Mouse (Mus musculus): ENCODE results near the gene Lats1. TPM values are rescaled to one million over a fixed set of nuclear protein-coding genes. Genes with fewer than 3 reads are reported as not detected.
A peak's percentile ranks its signal among the peaks of the same experiment; 100 is the strongest.

Gene Lats1
- polyA plus RNA-seq (2016; fragmentation: Nextera tagmentation; extraction: Ambion mirVana), result 15.0 and 17.5 TPM in 2 replicates

DNA sequence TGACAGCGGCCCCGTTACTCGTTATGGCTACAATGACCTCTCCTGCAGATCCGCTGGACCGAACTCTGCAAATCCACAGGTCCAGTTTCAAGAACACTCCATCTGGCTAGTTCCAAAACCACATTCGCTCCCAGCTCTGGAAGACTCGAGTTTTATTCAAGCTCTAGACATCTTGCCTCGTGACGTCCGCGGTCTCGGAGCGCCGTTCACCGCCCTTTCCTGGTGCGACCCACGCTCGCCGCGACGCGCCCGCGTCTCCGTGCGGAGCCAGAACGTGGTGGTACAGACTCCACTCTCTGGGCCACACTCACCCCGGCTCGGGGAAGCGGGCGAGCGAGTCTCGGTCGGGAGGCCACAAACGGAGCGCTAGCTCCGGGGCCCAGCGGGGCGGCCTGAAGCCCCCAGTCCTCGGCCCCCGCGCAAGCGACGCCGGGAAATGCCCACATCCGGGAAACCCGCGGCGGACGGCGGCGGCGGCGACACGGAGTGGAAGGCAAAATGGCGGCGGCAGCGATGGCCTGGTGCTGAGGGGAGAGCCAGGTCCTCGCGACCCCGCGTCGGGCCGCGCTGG lies at the start of gene Lats1, which contains the start of gene Pcmt1:
Gene Lats1 (plus strand): TSS at position 484 of the 571 bp plus-strand sequence.
Gene Pcmt1 (minus strand): TSS at position 406 of the 571 bp plus-strand sequence.
- Histone ChIP-seq H3K9me3 (no peaks in the 10 kb centered on the region), H3K4me2 (peak within 1 kb of the TSS; percentile 77), H3K27ac (peak within 1 kb of the TSS; percentile 95), H3K9ac (peak within 1 kb of the TSS; percentile 100), H3K4me1 (peaks cover 34% of the 10 kb centered on the region), H3K27me3 (no peaks in the 10 kb centered on the region), H3K36me3 (replicated peaks) (peaks cover 33% of the 10 kb centered on the region), H3K4me3 (replicated peaks) (peak within 1 kb of the TSS; percentile 100)
- peak; percentile 91 for ATAC-seq (ENCODE audit: low FRiP score)
- under 1% methylated on average over 63 of the region's 65 CpGs for WGBS

DNA sequence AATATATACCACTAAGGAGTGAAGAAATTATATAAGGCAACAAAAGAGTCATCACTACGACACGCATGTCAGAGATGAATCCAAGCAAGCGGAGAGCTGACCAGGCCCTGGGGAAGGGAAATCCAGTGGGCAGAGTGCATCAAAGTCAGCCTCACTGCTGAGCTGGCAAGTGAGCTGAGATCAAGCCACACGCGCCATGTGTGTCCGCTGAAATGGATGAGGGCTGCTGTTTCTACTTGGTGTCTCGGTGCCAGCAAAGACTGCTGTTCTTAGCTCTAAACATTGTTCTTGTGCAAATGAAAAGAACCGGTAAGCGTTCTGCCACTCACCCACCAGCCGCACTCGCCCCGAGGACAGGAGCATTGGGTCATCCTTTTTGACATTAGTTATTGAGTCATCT lies 40.6 kb upstream of the Lats1 start:
- Histone ChIP-seq H3K4me1 (no peaks in the 10 kb centered on the region), H3K4me3 (replicated peaks) (no peak overlapping the region), H3K27me3 (no peaks in the 10 kb centered on the region), H3K9me3 (no peaks in the 10 kb centered on the region), H3K27ac (no peak overlapping the region), H3K9ac (no peak overlapping the region), H3K36me3 (replicated peaks) (peaks cover 59% of the 10 kb centered on the region), H3K4me2 (no peak overlapping the region)
- WGBS, result 95% methylated on average over 12 of the region's 12 CpGs
- no peak for ATAC-seq (ENCODE audit: low FRiP score)

- WGBS, result 88% methylated on average over 2 of the region's 2 CpGs
- H3K4me3 ChIP-seq (replicated peaks), result no peak overlapping the region
- no peak overlapping the region for H3K9ac ChIP-seq
- no peak overlapping the region for H3K27ac ChIP-seq
- H3K4me1 ChIP-seq, result no peaks in the 10 kb centered on the region
- H3K4me2 ChIP-seq, result no peak overlapping the region
- no peak for ATAC-seq (ENCODE audit: low FRiP score)
- H3K36me3 ChIP-seq (replicated peaks), result peaks cover 47% of the 10 kb centered on the region
- H3K9me3 ChIP-seq, result no peaks in the 10 kb centered on the region
- H3K27me3 ChIP-seq, result no peaks in the 10 kb centered on the region
Measured at GRCm38 (mm10) chr10:7645911-7646310, 35.1 kb upstream of the Lats1 start.

DNA sequence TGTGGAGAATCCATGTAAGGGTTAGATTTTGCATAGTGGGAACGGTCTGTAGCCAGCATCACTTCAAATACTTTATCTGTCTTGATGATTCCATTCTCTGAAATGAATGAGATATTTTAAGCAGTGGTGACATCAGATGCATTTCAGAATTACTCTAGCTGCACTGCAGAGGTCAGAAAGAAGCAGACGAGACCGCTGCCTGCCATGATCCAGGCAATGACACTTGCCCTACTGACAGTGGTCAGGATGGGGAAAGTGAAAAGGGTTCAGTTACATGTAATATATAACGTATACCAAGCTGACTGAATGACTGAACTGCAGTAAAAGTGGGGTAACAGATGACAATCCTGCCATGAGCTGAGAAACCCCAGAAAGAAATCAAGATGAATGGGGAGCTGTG lies 32.0 kb upstream of the Lats1 start:
- Histone ChIP-seq H3K4me1 (no peaks in the 10 kb centered on the region), H3K27me3 (no peaks in the 10 kb centered on the region), H3K4me3 (replicated peaks) (no peak overlapping the region), H3K9me3 (no peaks in the 10 kb centered on the region), H3K36me3 (replicated peaks) (peaks cover 30% of the 10 kb centered on the region), H3K27ac (no peak overlapping the region), H3K9ac (no peak overlapping the region), H3K4me2 (no peak overlapping the region)
- 95% methylated on average over 4 of the region's 4 CpGs for WGBS
- ATAC-seq (ENCODE audit: low FRiP score), result no peak

GRCm38 (mm10) chr10:7651057-7651456 lies 30.0 kb upstream of the Lats1 start:
- H3K9ac ChIP-seq, result no peak overlapping the region
- H3K9me3 ChIP-seq, result no peaks in the 10 kb centered on the region
- 93% methylated on average over 2 of the region's 2 CpGs for WGBS
- H3K27me3 ChIP-seq, result no peaks in the 10 kb centered on the region
- H3K4me1 ChIP-seq, result no peaks in the 10 kb centered on the region
- peaks cover 24% of the 10 kb centered on the region for H3K36me3 ChIP-seq (replicated peaks)
- ATAC-seq (ENCODE audit: low FRiP score), result no peak
- H3K4me2 ChIP-seq, result no peak overlapping the region
- H3K27ac ChIP-seq, result no peak overlapping the region
- no peak overlapping the region for H3K4me3 ChIP-seq (replicated peaks)

GRCm38 (mm10) chr10:7662471-7663141 lies 18.4 kb upstream of the Lats1 start:
- WGBS, result under 1% methylated on average over 44 of the region's 44 CpGs
- Histone ChIP-seq H3K4me3 (replicated peaks) (peak overlapping the region; percentile 86), H3K4me2 (peak overlapping the region; percentile 69), H3K27ac (peak overlapping the region; percentile 95), H3K36me3 (replicated peaks) (no peaks in the 10 kb centered on the region), H3K9me3 (no peaks in the 10 kb centered on the region), H3K9ac (peak overlapping the region; percentile 88), H3K4me1 (peaks cover 7% of the 10 kb centered on the region), H3K27me3 (no peaks in the 10 kb centered on the region)
- peak; percentile 83 for ATAC-seq (ENCODE audit: low FRiP score)

DNA sequence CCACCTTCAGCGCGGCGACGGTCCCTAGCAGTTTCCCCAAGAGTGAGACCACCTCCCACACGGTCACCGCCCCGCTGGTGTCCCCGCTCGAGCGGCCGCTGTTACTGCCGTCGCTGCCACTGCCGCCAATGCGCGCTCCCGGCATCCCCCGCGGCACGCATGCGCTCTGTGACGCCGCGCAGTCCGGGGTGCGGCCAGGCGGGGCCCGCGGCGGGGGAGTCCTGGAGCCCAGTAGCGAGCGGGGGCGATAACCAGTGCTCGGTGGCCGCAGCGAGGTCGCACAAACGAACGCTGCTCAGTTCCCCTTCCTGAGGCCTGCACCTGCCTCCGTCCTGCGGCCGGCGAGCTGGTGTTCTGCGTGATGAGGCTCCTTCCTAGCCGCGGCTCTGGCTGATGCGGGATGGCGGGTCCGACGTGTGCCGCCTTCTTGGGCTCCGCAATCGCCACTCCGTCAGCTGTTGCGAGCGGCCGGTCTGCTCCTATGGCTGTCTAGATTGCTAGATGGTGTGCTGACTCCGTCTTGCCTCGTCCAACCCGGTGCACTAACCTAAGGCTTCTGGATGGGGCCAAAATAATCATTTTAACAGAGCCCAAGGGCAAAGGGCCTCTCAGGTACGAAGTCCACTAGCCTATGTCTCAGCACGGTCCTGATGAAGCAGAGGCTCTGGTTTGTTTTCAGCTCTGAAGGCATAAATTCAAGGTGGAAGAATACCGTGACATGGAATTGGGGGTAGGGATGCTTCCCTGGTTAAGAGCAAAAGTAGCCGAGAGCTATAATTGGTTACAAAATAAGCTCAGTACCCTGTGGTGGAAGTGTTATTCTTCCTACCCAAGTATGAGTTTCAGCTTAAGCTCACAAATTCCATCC lies 17.6 kb upstream of the Lats1 start:
- Histone ChIP-seq H3K4me2 (peak overlapping the region; percentile 69), H3K4me1 (peaks cover 14% of the 10 kb centered on the region), H3K9ac (peak overlapping the region; percentile 88), H3K27ac (peak overlapping the region; percentile 95), H3K4me3 (replicated peaks) (peak overlapping the region; percentile 86), H3K27me3 (no peaks in the 10 kb centered on the region), H3K9me3 (no peaks in the 10 kb centered on the region), H3K36me3 (replicated peaks) (no peaks in the 10 kb centered on the region)
- under 1% methylated on average over 64 of the region's 64 CpGs for WGBS
- peak; percentile 95 for ATAC-seq (ENCODE audit: low FRiP score)

- ATAC-seq (ENCODE audit: low FRiP score), result no peak
- H3K4me3 ChIP-seq (replicated peaks), result peak overlapping the region; percentile 86
- 80% methylated on average over 6 of the region's 6 CpGs for WGBS
- no peaks in the 10 kb centered on the region for H3K27me3 ChIP-seq
- no peaks in the 10 kb centered on the region for H3K36me3 ChIP-seq (replicated peaks)
- peak overlapping the region; percentile 88 for H3K9ac ChIP-seq
- H3K4me1 ChIP-seq, result peaks cover 16% of the 10 kb centered on the region
- no peaks in the 10 kb centered on the region for H3K9me3 ChIP-seq
- H3K4me2 ChIP-seq, result peak overlapping the region; percentile 69
- H3K27ac ChIP-seq, result peak overlapping the region; percentile 95; the same call in 1 of the 2 replicates
Measured at GRCm38 (mm10) chr10:7664027-7664526, 16.9 kb upstream of the Lats1 start.

- no peaks in the 10 kb centered on the region for H3K9me3 ChIP-seq
- H3K4me1 ChIP-seq, result peaks cover 16% of the 10 kb centered on the region
- no peak overlapping the region for H3K27ac ChIP-seq
- H3K27me3 ChIP-seq, result no peaks in the 10 kb centered on the region
- ATAC-seq (ENCODE audit: low FRiP score), result no peak
- no peak overlapping the region for H3K4me3 ChIP-seq (replicated peaks)
- no peak overlapping the region for H3K9ac ChIP-seq
- 97% methylated on average over 1 of the region's 1 CpGs for WGBS
- peaks cover 7% of the 10 kb centered on the region; the same call in 1 of the 2 replicates for H3K36me3 ChIP-seq (replicated peaks)
- H3K4me2 ChIP-seq, result no peak overlapping the region
Measured at GRCm38 (mm10) chr10:7664889-7665288, 16.1 kb upstream of the Lats1 start.

- Histone ChIP-seq H3K9me3 (no peaks in the 10 kb centered on the region), H3K4me1 (peaks cover 16% of the 10 kb centered on the region), H3K4me3 (replicated peaks) (peak within 1 kb of the TSS; percentile 84), H3K27ac (peak within 1 kb of the TSS; percentile 78), H3K36me3 (replicated peaks) (peaks cover 28% of the 10 kb centered on the region), H3K27me3 (no peaks in the 10 kb centered on the region), H3K9ac (peak within 1 kb of the TSS; percentile 78), H3K4me2 (peak within 1 kb of the TSS; percentile 73)
- peak; percentile 80 for ATAC-seq (ENCODE audit: low FRiP score)
- 0% methylated on average over 24 of the region's 24 CpGs for WGBS
Measured at GRCm38 (mm10) chr10:7667342-7667802, 13.6 kb upstream of the Lats1 start, which contains the start of gene Nup43. TSS of gene Nup43 (plus strand) at chr10:7667503.

GRCm38 (mm10) chr10:7673673-7674072 lies 7.3 kb upstream of the Lats1 start:
- WGBS, result 66% methylated on average over 1 of the region's 1 CpGs
- Histone ChIP-seq H3K27ac (no peak overlapping the region), H3K4me2 (no peak overlapping the region), H3K27me3 (no peaks in the 10 kb centered on the region), H3K9ac (no peak overlapping the region), H3K36me3 (replicated peaks) (peaks cover 67% of the 10 kb centered on the region), H3K9me3 (no peaks in the 10 kb centered on the region), H3K4me1 (0 out of 2 replicates have a peak, but pooled peaks cover under 1% of the 10 kb centered on the region), H3K4me3 (replicated peaks) (no peak overlapping the region)
- ATAC-seq (ENCODE audit: low FRiP score), result no peak

Measured in forebrain, embryonic 12.5 days (tissue).